Mouse (Mus musculus) cerebellum, adult 2 months (tissue): ENCODE results near the gene Asna1.

Experiments used
- CTCF ChIP-seq: fragments of 200-500 bp; IDR thresholded peaks from 2 replicates; pipeline ENCODE4 v1.5.1; 2011; ENCODE audit warnings: low read depth, mild to moderate bottlenecking, control low read depth, low read length, moderate library complexity, borderline replicate concordance; ENCODE audit not compliant: insufficient read depth
- POLR2A ChIP-seq: fragments of 200-500 bp; IDR thresholded peaks from 2 replicates; pipeline ENCODE4 v1.6.1; 2011; ENCODE audit warnings: low read length, control low read depth, borderline replicate concordance; ENCODE audit not compliant: insufficient read depth

DNA sequence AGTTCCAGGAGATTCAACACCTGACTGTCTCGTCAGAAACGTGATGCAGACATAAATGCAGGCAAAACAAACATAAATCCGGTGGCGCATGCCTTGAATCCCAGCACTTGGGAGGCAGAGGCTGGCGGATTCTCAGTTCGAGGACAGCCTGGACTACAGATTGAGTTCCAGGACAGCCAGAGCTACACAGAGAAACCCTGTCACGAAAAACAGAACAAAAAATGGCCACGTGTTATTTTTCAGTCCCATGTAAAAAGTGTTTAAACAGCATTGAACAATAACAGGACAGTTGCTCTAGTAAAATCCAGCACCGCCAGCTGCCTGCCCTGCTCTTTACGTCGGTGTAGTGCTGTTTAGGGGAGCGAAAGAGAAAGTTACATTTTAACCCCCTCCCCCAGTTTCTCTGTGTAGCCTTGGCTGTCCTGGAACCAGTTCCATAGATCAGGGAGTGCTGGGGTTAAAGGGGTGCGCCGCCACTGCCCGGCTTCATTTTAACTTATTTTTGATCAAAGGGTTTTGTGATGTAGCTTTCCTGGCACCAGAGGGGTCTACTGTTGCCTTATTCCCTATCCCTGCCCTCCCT is 10.7 kb upstream of the Asna1 start:
- TF ChIP-seq CTCF = no peak
- TF ChIP-seq POLR2A = no peak
